Mouse (Mus musculus): ENCODE results near the gene Nhlh1. TPM values are rescaled to one million over a fixed set of nuclear protein-coding genes. Genes with fewer than 3 reads are reported as not detected.

The Nhlh1 gene
- total RNA-seq (2023): not detected

GRCm38 (mm10) chr1:172057491-172057921 is at the start of gene Nhlh1:
Nhlh1 (minus strand) TSS chr1:172057573.

DNA sequence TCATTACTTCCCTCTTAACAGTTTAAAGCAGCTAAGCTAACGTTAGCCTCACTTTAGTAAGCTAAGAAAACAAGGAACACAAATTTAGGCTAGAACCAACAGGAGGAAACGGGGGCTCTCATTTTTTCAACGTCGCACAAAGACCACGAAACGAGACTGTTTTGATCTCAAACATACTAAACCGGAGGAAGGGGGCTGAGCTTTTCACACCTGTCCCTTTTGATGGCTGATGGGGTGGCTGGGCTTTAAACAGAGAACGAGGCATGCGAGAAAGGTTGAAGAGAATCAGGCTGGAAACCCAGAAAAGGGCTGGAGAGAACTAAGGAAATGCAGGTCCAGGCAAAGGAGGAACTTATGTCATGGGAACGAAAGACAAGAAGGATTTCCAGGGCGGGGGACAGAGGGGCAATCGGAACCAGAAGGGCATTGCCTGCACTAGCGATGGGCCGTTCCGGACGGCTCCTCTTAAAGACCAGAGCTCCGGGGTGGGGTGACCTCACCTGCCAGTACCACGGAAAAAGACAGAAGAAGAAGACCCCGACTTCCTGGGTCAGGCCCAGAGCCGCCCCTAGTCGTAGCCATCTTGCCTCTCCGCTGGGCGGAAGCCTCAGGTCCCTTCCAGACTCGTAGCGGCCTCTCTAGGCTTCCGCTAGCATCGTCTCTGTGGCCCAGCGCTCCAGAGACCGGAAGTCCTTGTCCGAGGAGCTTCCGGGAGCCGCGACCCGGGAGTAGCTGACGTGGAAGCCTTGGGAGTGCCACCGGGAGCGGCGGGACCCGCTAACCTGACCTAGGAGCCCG is 24.9 kb upstream of the Nhlh1 start, which contains the start of the genes Copa and Ncstn:
Copa (plus strand) TSS at position 429 of the 798 bp plus-strand sequence.
Ncstn (minus strand) TSS at position 695 of the 798 bp plus-strand sequence.

GRCm38 (mm10) chr1:172028394-172029275 is 28.7 kb downstream of the Nhlh1 start, which contains the start of gene Vangl2:
Vangl2 (minus strand) TSS chr1:172028444.

Other genes with a start within 250 kb of the Nhlh1 start
- 100 to 1,000 TPM; 235 to 268 TPM for gene Cd84, start 217.9 kb downstream of the Nhlh1 start, total RNA-seq (2023)
- gene Gm10521, start 161.9 kb downstream of the Nhlh1 start, total RNA-seq (2023): 10 to 100 TPM; 20.3 to 26.5 TPM
- 1 to 10 TPM; 1.9 to 2.5 TPM for gene Slamf6, start 140.1 kb downstream of the Nhlh1 start, total RNA-seq (2023)
- gene Vangl2, start 29.1 kb downstream of the Nhlh1 start, total RNA-seq (2023): 1 to 10 TPM; 1.5 to 2.1 TPM
- 100 to 1,000 TPM; 112 to 123 TPM for gene Copa, start 25.0 kb upstream of the Nhlh1 start, total RNA-seq (2023)
- 10 to 100 TPM; 82.2 to 85.8 TPM for gene Ncstn, start 25.2 kb upstream of the Nhlh1 start, total RNA-seq (2023)
- gene Pex19, start 69.2 kb upstream of the Nhlh1 start, total RNA-seq (2023): 10 to 100 TPM; 29.5 to 34.0 TPM
- gene Dcaf8, start 90.5 kb upstream of the Nhlh1 start, total RNA-seq (2023): 10 to 100 TPM; 48.5 to 55.6 TPM
- 1 to 10 TPM; 6.4 to 6.6 TPM for gene Pea15a, start 149.2 kb upstream of the Nhlh1 start, total RNA-seq (2023)
- not detected for gene Casq1, start 162.3 kb upstream of the Nhlh1 start, total RNA-seq (2023)
- gene Atp1a4, start 200.8 kb upstream of the Nhlh1 start, total RNA-seq (2023): not detected
- gene Igsf8, start 204.1 kb upstream of the Nhlh1 start, total RNA-seq (2023): 10 to 100 TPM; 23.1 to 24.0 TPM
- gene Atp1a2, start 240.5 kb upstream of the Nhlh1 start, total RNA-seq (2023): not detected